Mouse (Mus musculus): Measurements from ENCODE around the gene Cebpz.

DNA sequence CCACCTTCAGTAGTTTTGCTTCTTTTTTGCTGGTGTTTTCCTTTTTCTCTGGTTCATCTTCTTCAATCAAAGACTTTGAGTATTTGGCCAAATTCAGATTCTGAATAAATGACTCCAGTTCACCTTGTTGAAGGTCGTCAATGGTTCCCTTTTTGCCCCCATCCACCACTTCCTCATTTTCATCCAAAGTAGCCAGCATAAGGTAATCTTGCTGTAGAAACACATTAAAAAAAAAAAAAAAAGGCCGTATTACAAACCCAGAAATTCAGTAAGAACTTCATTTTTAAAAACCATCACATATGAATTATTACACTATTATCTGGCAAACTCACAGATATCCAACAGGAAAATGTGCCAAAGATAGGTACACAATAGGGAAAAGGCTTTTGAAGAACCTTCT lies 1.0 kb downstream of the Cebpz start:
- TF ChIP-seq POLR2A (IDR thresholded peaks at IDR 0.05; ENCODE audit: borderline replicate concordance, insufficient read depth, low read length) (no peak), CTCF (IDR thresholded peaks at IDR 0.05; ENCODE audit: borderline replicate concordance, insufficient read depth, low read depth, low read length) (no peak)

All from cerebellum, adult 2 months (tissue).